Mouse (Mus musculus) liver, embryonic 14.5 days (tissue): ENCODE results near the gene Aifm2. TPM values are rescaled to one million over a fixed set of nuclear protein-coding genes. Genes with fewer than 3 reads are reported as not detected.

ENCODE experiments used
- ATAC-seq: fragments of 200-750 bp; cut with Nextera tagmentation; 2 replicates; pipeline ENCODE4 v1.8.0; 2017; ENCODE audit warnings: moderate number of reproducible peaks, mild to moderate bottlenecking, moderate library complexity; ENCODE audit not compliant: insufficient read depth
- DNase-seq, 3 experiments: peaks; one replicate each; pipeline ENCODE4 v3.0.0-alpha.2; 2012 to 2013; ENCODE audit warnings: low read depth in 3 of 3, low spot score in 3 of 3
- H3K27ac ChIP-seq: fragments of 300-500 bp; sonication (generic); 2 replicates; pipeline ENCODE4 v1.5.1; 2014; ENCODE audit warnings: moderate library complexity, mild to moderate bottlenecking, control low read depth, inconsistent platforms
- H3K27me3 ChIP-seq: fragments of 300-500 bp; sonication (generic); 2 replicates; pipeline ENCODE4 v1.6.1; 2014; ENCODE audit warnings: mild to moderate bottlenecking, low read length, moderate library complexity; ENCODE audit not compliant: control insufficient read depth, insufficient read depth
- H3K36me3 ChIP-seq: fragments of 300-500 bp; sonication (generic); replicated peaks from 2 replicates; pipeline ENCODE4 v1.6.1; 2014; ENCODE audit warnings: low read depth; ENCODE audit not compliant: control insufficient read depth, insufficient read depth
- H3K4me1 ChIP-seq, 2 experiments: fragments of 200-500 bp in 1 of 2; fragments of 300-500 bp in 1 of 2; sonication (generic) in 1 of 2; replicated peaks; 2 replicates each; pipeline ENCODE4 v1.6.1; 2012 to 2014; ENCODE audit warnings: antibody characterized with exemption in 1 of 2, inconsistent platforms in 1 of 2, low read length in 1 of 2; ENCODE audit not compliant: control insufficient read depth in 2 of 2, insufficient read depth in 2 of 2
- H3K4me2 ChIP-seq: fragments of 300-500 bp; sonication (generic); 2 replicates; pipeline ENCODE4 v1.6.1; 2014; ENCODE audit warnings: low read depth, mild to moderate bottlenecking, control low read depth, moderate library complexity
- H3K4me3 ChIP-seq, 2 experiments: fragments of 200-500 bp in 1 of 2; fragments of 300-500 bp in 1 of 2; sonication (generic) in 1 of 2; 2 replicates each; pipeline ENCODE4 v1.5.1; 2012 to 2014; ENCODE audit warnings: low read depth in 2 of 2, low read length in 2 of 2, mild to moderate bottlenecking in 2 of 2, control low read depth in 1 of 2, inconsistent platforms in 1 of 2, moderate library complexity in 1 of 2; ENCODE audit not compliant: insufficient read depth in 1 of 2
- H3K9ac ChIP-seq: fragments of 300-500 bp; sonication (generic); replicated peaks from 2 replicates; pipeline ENCODE4 v1.6.1; 2014; ENCODE audit warnings: mild to moderate bottlenecking, control low read depth, moderate library complexity
- H3K9me3 ChIP-seq: fragments of 300-500 bp; sonication (generic); 2 replicates; pipeline ENCODE4 v1.6.1; 2016; ENCODE audit warnings: low read length, mixed read lengths; ENCODE audit not compliant: control insufficient read depth
- CTCF ChIP-seq: IDR thresholded peaks from 2 replicates; pipeline ENCODE4 v1.5.1; 2016; ENCODE audit warnings: antibody characterized with exemption, low read depth, control low read depth
- EP300 ChIP-seq: IDR thresholded peaks from 2 replicates; pipeline ENCODE4 v1.6.1; 2016; ENCODE audit warnings: antibody characterized with exemption, low read depth
- WGBS: fragments of 180-500 bp; shearing (Covaris S2); extraction: QIAGEN DNeasy Blood & Tissue Kit; methylation state at CpG from one replicate; pipeline ENCODE4 v1.1.7; 2014; ENCODE audit not compliant: insufficient replicate concordance; 5-methylcytosine and 5-hydroxymethylcytosine counted together
- microRNA-seq: library from miRNA; unstranded; fragments of <30 nt; microRNA quantifications from one replicate; pipeline ENCODE4, GENCODE M21; 2016
- polyA plus RNA-seq, 2 experiments: library from polyadenylated mRNA; depleted of rRNA in 1 of 2; stranded (reverse) in 1 of 2; unstranded in 1 of 2; fragments of >200 nt; fragmentation: Nextera tagmentation in 1 of 2; extraction: Ambion mirVana in 1 of 2; gene quantifications; 2 replicates each; pipeline versions ENCODE4 v1.2.1 to v1.2.3; 2012 to 2014

The Aifm2 gene
- polyA plus RNA-seq, 2 experiments: 2.1 to 2.7 TPM

- H3K9ac ChIP-seq: no peak overlapping the region
- TF ChIP-seq CTCF: no peak
- TF ChIP-seq EP300: no peak
- H3K36me3 ChIP-seq: no peaks in the 10 kb centered on the region
- ATAC-seq (no peak), DNase-seq (no peak)
- H3K27me3 ChIP-seq: peaks cover 22% of the 10 kb centered on the region
- WGBS: 50% methylated on average over 10 of the region's 10 CpGs
- H3K27ac ChIP-seq: no peak overlapping the region
- H3K4me1 ChIP-seq: peaks cover 0 to 5% of the 10 kb centered on the region in 2 experiments; a peak in 1 of 4 replicates
- H3K4me3 ChIP-seq: no peak overlapping the region
- H3K4me2 ChIP-seq: no peak overlapping the region
- no peaks in the 10 kb centered on the region for H3K9me3 ChIP-seq
Measured at GRCm38 (mm10) chr10:61787541-61788313, 72.7 kb downstream of the Aifm2 start.

GRCm38 (mm10) chr10:61788499-61788898 lies 73.4 kb downstream of the Aifm2 start:
- TF ChIP-seq CTCF (no peak), EP300 (no peak)
- no peaks in the 10 kb centered on the region for H3K36me3 ChIP-seq
- peaks cover 14% of the 10 kb centered on the region for H3K27me3 ChIP-seq
- no peak for DNase-seq
- H3K4me2 ChIP-seq: no peak overlapping the region
- H3K9ac ChIP-seq: no peak overlapping the region
- no peak overlapping the region for H3K27ac ChIP-seq
- peaks cover 0 to 5% of the 10 kb centered on the region in 2 experiments; a peak in 1 of 4 replicates for H3K4me1 ChIP-seq
- WGBS: 83% methylated on average over 5 of the region's 5 CpGs
- no peak overlapping the region for H3K4me3 ChIP-seq
- no peak for ATAC-seq
- no peaks in the 10 kb centered on the region for H3K9me3 ChIP-seq

Small RNAs within 50 kb of the gene (microRNA-seq; reads per million reads assigned to microRNA genes)
- gene Mir5108: not detected

Other genes starting within 250 kb of the Aifm2 start
- 6.2 and 6.4 TPM in 2 replicates for gene Lrrc20, start 239.5 kb upstream of the Aifm2 start, polyA plus RNA-seq (2012; rRNA removed)
- 6.1 and 7.7 TPM in 2 replicates for gene Lrrc20, start 239.5 kb upstream of the Aifm2 start, polyA plus RNA-seq (2014; fragmentation: Nextera tagmentation; extraction: Ambion mirVana)
- 0.01 TPM in 1 of 2 replicates, not detected in the other for gene Npffr1, start 119.8 kb upstream of the Aifm2 start, polyA plus RNA-seq (2012; rRNA removed)
- gene Npffr1, start 119.8 kb upstream of the Aifm2 start, polyA plus RNA-seq (2014; fragmentation: Nextera tagmentation; extraction: Ambion mirVana): not detected in 2 replicates
- 28.2 and 51.8 TPM in 2 replicates for gene Ppa1, start 66.7 kb upstream of the Aifm2 start, polyA plus RNA-seq (2012; rRNA removed)
- 96.8 and 98.1 TPM in 2 replicates for gene Ppa1, start 66.7 kb upstream of the Aifm2 start, polyA plus RNA-seq (2014; fragmentation: Nextera tagmentation; extraction: Ambion mirVana)
- 31.7 and 39.0 TPM in 2 replicates for gene Sar1a, start 35.0 kb upstream of the Aifm2 start, polyA plus RNA-seq (2012; rRNA removed)
- gene Sar1a, start 35.0 kb upstream of the Aifm2 start, polyA plus RNA-seq (2014; fragmentation: Nextera tagmentation; extraction: Ambion mirVana): 78.7 and 80.1 TPM in 2 replicates
- 16.2 and 20.9 TPM in 2 replicates for gene Tysnd1, start 19.7 kb upstream of the Aifm2 start, polyA plus RNA-seq (2012; rRNA removed)
- gene Tysnd1, start 19.7 kb upstream of the Aifm2 start, polyA plus RNA-seq (2014; fragmentation: Nextera tagmentation; extraction: Ambion mirVana): 13.9 and 14.2 TPM in 2 replicates
- gene H2afy2, start 68.9 kb downstream of the Aifm2 start, polyA plus RNA-seq (2012; rRNA removed): 1.1 and 1.7 TPM in 2 replicates
- 1.1 and 1.5 TPM in 2 replicates for gene H2afy2, start 68.9 kb downstream of the Aifm2 start, polyA plus RNA-seq (2014; fragmentation: Nextera tagmentation; extraction: Ambion mirVana)